Mouse (Mus musculus) E14TG2a.4 (cell line): ENCODE measurements around the gene Abcg2.
"Not testable (repeated sequence)": the region's sequence is repeated elsewhere in the genome, so short reads cannot be mapped to it uniquely, and the experiment has no call there.

Source experiments
- CTCF ChIP-seq: conservative IDR thresholded peaks from 2 replicates; pipeline ENCODE4 v1.5.1; 2014; ENCODE audit warnings: low read length
- NANOG ChIP-seq: IDR thresholded peaks from 2 replicates; pipeline ENCODE4 v1.6.1; 2014; ENCODE audit warnings: borderline replicate concordance, low read length, mixed read lengths
- POU5F1 ChIP-seq: IDR thresholded peaks from 2 replicates; pipeline ENCODE4 v1.6.1; 2014; ENCODE audit warnings: low read length, borderline replicate concordance

DNA sequence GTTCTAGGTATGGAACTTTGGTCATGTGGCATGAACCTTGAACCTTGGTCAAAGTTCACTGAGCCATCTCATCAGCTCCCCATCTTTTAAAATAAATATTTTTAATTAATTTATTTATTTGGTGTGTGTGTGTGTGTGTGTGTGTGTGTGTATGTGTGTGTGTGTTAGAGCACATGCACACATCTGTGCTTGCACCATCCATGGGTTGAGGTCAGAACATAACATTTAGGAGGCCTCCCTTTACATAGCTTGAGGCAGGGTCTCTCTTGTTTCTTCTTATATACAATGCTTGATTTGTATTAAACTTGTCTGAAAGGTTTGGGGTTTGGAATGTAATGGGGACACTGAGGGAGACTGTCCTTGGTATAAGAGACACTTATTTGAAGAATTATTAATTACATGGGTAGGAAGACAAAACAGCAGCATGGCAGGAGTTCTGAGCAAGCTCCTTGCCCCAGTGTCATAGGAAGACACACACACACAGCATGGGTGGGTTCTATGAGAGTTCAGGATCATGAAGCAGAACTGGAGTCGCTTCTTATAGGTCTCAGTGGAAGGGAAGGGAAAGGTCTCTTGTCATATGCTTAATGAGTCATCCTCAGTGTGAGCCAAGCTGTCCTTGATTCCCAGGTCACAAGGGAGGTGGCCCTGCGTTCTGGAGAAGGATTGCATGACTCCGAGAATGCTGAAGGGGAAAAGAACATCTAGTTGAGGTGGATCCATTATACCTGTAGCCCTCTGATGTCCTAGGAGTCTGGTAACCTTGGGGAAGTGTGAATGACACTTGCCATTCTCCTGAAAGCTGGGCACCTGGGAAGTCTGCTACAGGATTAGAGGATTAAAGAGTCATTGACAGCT lies 9.9 kb downstream of the Abcg2 start:
- TF ChIP-seq CTCF, NANOG, POU5F1: not testable (repeated sequence)
